Mouse (Mus musculus) CD8-positive naive resting alpha-beta T cell, adult 2 months (primary cell): Measurements from ENCODE around the gene Gpr19.
A peak's percentile ranks its signal among the peaks of the same experiment; 100 is the strongest.

Experiments used
- DNase-seq, 2 experiments: peaks; one replicate each; pipeline ENCODE4 v3.0.0; 2022; ENCODE audit warnings: low read depth in 2 of 2, low spot score in 2 of 2

Gpr19 gene

GRCm38 (mm10) chr6:134898095-134898965 lies at the start of gene Gpr19:
Gpr19 (minus strand) TSS chr6:134898578.
- DNase-seq: peak in 1 of 2 experiments; percentile 77

GRCm38 (mm10) chr6:134947311-134948087 lies 49.1 kb upstream of the Gpr19 start:
- DNase-seq: peak; percentile 54 to 72

DNA sequence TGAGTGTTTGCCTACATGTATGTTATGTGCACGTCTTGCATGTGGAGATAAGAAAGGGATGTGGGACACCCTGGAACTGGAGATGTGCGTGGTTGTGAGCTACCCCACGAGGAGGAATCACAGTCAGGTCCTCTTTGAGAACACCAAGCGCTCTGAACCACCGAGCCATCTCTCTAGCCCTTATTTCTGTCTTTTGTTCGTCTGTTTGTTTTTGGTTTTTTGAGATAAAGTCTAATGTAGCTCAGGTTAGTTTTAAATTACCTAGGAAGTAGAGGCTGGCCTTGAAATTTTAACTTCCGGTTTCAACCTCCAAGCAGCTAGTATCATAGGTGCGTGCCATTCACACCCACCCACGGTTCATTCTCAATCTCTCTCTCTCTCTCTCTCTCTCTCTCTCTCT lies 48.5 kb upstream of the Gpr19 start:
- DNase-seq: no peak

DNA sequence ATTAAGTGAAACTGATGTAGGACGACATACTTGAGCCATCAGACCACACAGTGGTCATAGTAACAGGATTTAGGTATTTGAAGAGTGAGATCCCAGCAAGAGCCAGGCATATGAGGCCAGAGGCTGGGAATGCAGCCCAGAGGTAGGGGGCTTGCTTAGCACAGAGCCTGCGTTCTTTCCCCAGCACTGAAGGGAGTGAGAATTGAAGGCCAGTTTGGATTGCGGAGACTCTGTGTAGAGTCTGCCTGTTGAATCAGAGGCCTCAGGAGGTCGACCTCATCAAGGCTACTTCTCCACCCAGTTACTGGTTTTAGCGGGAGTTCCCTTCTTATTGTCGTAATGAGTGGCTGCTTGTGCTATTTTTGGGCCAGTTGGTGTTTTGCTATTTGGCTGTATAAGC lies 47.7 kb upstream of the Gpr19 start:
- DNase-seq: no peak

- DNase-seq: no peak
Observed at GRCm38 (mm10) chr6:134943759-134944407, 45.5 kb upstream of the Gpr19 start.

- no peak for DNase-seq
Observed at GRCm38 (mm10) chr6:134939781-134940180, 41.4 kb upstream of the Gpr19 start.

DNA sequence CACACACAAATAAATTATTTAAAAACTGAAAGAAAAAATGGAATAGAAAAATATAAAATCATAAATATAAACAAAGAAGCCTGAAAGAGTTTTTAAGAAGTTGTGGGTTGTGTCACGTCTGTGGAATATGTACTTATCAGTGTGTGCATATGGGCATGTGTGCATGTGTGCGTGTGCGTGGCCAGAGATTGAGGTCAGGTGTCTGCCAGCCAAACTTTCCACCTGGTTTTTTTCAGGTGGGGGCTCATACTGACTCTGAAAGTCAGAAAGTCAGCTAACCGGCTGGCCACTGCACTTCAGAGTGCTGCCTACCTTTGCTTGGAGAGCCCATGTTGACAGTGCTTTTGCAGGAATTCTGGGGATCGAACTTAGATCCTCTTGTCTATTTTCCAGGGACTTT lies 35.9 kb upstream of the Gpr19 start:
- no peak for DNase-seq

GRCm38 (mm10) chr6:134933207-134933558 lies 34.8 kb upstream of the Gpr19 start:
- DNase-seq: no peak

- DNase-seq: no peak
Observed at GRCm38 (mm10) chr6:134932486-134933206, 34.3 kb upstream of the Gpr19 start.

- no peak for DNase-seq
Observed at GRCm38 (mm10) chr6:134931146-134931545, 32.8 kb upstream of the Gpr19 start.

DNA sequence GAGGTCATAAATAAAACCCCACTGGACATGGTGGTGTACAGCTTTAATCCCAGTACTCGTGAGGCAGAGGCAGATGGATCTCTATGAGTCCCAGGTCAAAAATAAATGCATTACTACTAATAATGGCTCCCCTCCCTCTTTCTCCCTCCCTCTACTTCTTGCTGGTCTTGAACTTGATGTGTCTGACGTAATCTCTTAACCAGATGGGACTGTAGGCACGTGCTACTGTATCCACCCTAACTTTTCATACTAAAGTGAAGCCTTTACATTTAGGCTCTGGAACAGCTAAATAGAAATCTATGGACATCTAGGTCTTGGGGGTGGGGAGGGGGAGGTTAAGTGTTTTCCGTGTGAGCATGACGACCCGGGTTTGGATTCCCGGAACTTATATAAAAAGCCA lies 32.0 kb upstream of the Gpr19 start:
- DNase-seq: no peak

DNA sequence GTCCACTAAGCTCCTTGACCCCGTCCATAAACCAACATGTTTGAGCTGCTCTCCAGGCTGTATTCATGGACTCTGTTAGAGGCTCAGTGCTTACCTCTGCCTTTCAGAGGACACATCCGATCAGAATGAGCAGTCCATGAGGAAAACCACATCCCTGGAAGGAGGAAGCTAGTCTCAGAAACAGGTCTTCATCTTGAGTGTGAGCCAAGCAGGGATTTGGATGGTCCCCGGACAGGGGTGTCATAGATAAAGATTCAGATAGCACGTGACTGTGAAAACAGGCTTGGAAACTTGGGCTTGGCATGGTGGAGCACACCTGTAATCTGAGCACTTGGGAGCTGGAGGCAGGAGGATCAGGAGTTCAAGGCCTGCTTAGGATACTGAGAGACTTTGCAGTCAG lies 31.5 kb upstream of the Gpr19 start:
- no peak for DNase-seq

- no peak for DNase-seq
Observed at GRCm38 (mm10) chr6:134928889-134929310, 30.5 kb upstream of the Gpr19 start.

- peak; percentile 61 to 75 for DNase-seq
Observed at GRCm38 (mm10) chr6:134928096-134928888, 29.9 kb upstream of the Gpr19 start.

GRCm38 (mm10) chr6:134927595-134928095 lies 29.3 kb upstream of the Gpr19 start:
- no peak for DNase-seq

GRCm38 (mm10) chr6:134926803-134927594 lies 28.6 kb upstream of the Gpr19 start:
- DNase-seq: peak in 1 of 2 experiments; percentile 44

DNA sequence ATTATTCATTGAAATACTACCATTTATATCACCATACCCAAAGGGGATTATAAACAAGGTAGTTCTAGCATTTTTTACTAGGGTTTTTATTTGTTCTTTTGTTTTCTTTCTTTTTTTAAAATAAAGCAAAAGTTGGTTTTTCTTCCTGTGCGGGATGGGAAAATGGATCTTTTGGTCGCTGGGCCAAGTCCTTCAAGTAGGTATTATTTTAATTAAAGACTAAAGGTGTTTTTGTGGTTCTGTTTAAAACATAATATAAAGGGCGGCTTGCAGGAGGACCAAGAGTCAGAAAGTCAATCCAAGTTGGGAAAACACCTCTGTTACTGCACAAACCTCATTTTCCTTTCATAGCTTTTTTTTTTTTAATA lies 27.9 kb upstream of the Gpr19 start:
- DNase-seq: no peak

DNA sequence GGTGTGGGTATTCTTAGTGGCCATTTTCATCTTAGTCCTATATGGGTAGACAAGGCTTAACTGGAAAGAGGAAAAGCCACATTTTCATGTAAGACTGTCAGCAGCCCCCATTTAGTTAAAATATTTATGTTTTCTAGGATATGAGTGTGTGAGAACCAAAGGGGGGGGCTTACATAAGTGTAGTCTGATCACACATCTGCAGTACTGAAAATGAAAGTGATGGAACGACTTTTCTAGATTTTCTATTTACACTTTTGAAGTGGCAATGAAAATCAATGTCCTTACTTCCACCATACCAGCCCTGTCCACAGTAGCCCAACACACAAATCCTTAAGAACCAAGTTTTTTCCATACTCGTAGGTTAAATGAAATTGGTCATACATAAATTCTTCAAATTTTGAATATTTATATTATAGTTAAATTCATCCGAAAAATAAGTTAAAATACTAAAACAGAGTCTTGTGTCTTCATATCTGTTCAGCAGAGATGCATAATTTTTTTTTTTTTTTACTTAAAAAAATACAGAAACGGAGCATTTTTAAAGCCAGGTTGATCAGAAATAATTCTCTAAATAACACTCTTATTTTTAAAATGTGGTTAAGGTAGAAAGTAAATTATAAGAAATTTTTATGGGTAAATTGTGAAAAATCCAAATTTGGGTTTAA lies 27.4 kb upstream of the Gpr19 start:
- no peak for DNase-seq

GRCm38 (mm10) chr6:134924262-134924661 lies 25.9 kb upstream of the Gpr19 start:
- DNase-seq: no peak
